Mouse (Mus musculus): ENCODE results near the gene Cacng6. TPM values are rescaled to one million over a fixed set of nuclear protein-coding genes. Genes with fewer than 3 reads are reported as not detected.
A peak's percentile ranks its signal among the peaks of the same experiment; 100 is the strongest.

Gene Cacng6
- polyA plus RNA-seq, 1 experiment from 2014 or later, result 0.33 TPM

DNA sequence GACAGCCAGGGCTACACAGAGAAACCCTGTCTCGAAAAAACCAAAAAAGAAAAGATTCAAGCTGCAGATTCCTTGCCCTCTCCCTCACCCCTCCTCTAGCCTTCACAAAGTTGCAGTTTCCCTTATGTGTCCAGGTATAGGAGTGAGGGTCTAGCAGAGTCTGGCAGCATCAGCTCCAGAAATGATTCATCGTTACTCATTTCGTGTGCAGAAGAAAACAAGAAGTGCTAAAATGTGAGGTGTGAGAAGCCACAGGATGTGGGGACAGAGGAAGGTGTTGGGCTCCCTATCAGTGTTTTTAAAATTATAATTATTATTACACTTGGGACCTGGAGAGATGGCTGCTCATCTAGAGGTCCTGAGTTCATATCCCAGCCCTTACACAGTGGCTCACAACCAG is 20.7 kb downstream of the Cacng6 start:
- Histone ChIP-seq H3K27me3 (replicated peaks; ENCODE audit: control insufficient read depth, insufficient read depth, low read length) (no peaks in the 10 kb centered on the region), H3K9me3 (ENCODE audit: control insufficient read depth) (no peaks in the 10 kb centered on the region), H3K27ac (ENCODE audit: low read depth, low read length) (no peak overlapping the region), H3K4me2 (replicated peaks; ENCODE audit: low read depth) (no peak overlapping the region), H3K4me1 (replicated peaks; ENCODE audit: control insufficient read depth, insufficient read depth, low read length) (no peaks in the 10 kb centered on the region), H3K36me3 (ENCODE audit: control insufficient read depth, insufficient read depth) (no peaks in the 10 kb centered on the region), H3K9ac (ENCODE audit: low read depth, low read length) (no peak overlapping the region), H3K4me3 (ENCODE audit: low read depth, low read length) (no peak overlapping the region)
- no peak for TF ChIP-seq CTCF (IDR thresholded peaks at IDR 0.05; ENCODE audit: low read depth)
- ATAC-seq, result no peak
- 71% methylated on average over 3 of the region's 3 CpGs for WGBS

DNA sequence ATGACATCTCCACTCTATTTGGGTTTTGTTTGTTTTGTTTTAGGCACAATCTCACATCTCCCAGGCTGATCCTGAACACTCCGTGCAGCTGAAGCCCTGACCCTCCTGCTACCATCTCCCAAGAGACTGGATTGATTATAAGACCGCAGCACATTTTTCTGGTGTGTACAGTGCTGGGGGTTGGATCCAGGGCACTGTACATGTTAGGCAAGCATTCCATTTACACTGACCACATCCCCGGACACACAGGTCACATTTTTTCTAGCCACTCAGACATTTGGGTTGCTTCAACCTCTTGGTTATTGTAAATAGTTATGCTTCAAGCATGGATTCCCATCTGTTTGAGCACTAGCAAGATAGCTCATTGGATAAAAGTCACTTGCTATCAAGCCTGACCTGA is 22.6 kb downstream of the Cacng6 start:
- no peak overlapping the region for H3K9ac ChIP-seq (ENCODE audit: low read depth, low read length)
- H3K9me3 ChIP-seq (ENCODE audit: control insufficient read depth), result no peaks in the 10 kb centered on the region
- H3K4me3 ChIP-seq (ENCODE audit: low read depth, low read length), result no peak overlapping the region
- H3K36me3 ChIP-seq (ENCODE audit: control insufficient read depth, insufficient read depth), result no peaks in the 10 kb centered on the region
- H3K27ac ChIP-seq (ENCODE audit: low read depth, low read length), result no peak overlapping the region
- no peak for TF ChIP-seq CTCF (IDR thresholded peaks at IDR 0.05; ENCODE audit: low read depth)
- no peak overlapping the region for H3K4me2 ChIP-seq (replicated peaks; ENCODE audit: low read depth)
- 59% methylated on average over 3 of the region's 3 CpGs for WGBS
- no peaks in the 10 kb centered on the region for H3K4me1 ChIP-seq (replicated peaks; ENCODE audit: control insufficient read depth, insufficient read depth, low read length)
- H3K27me3 ChIP-seq (replicated peaks; ENCODE audit: control insufficient read depth, insufficient read depth, low read length), result no peaks in the 10 kb centered on the region
- no peak for ATAC-seq

- H3K4me2 ChIP-seq (replicated peaks; ENCODE audit: low read depth), result no peak overlapping the region
- ATAC-seq, result no peak
- no peak overlapping the region for H3K27ac ChIP-seq (ENCODE audit: low read depth, low read length)
- no peak for TF ChIP-seq CTCF (IDR thresholded peaks at IDR 0.05; ENCODE audit: low read depth)
- no peaks in the 10 kb centered on the region for H3K36me3 ChIP-seq (ENCODE audit: control insufficient read depth, insufficient read depth)
- no peaks in the 10 kb centered on the region for H3K4me1 ChIP-seq (replicated peaks; ENCODE audit: control insufficient read depth, insufficient read depth, low read length)
- no peak overlapping the region for H3K9ac ChIP-seq (ENCODE audit: low read depth, low read length)
- no peaks in the 10 kb centered on the region for H3K9me3 ChIP-seq (ENCODE audit: control insufficient read depth)
- WGBS, result 76% methylated on average over 4 of the region's 4 CpGs
- no peaks in the 10 kb centered on the region for H3K27me3 ChIP-seq (replicated peaks; ENCODE audit: control insufficient read depth, insufficient read depth, low read length)
- H3K4me3 ChIP-seq (ENCODE audit: low read depth, low read length), result no peak overlapping the region
Observed at GRCm38 (mm10) chr7:3447026-3447425, 23.0 kb downstream of the Cacng6 start.

GRCm38 (mm10) chr7:3448737-3449454 is 24.9 kb downstream of the Cacng6 start:
- Histone ChIP-seq H3K4me2 (replicated peaks; ENCODE audit: low read depth) (no peak overlapping the region), H3K27ac (ENCODE audit: low read depth, low read length) (no peak overlapping the region), H3K4me3 (ENCODE audit: low read depth, low read length) (no peak overlapping the region), H3K36me3 (ENCODE audit: control insufficient read depth, insufficient read depth) (no peaks in the 10 kb centered on the region), H3K9me3 (ENCODE audit: control insufficient read depth) (no peaks in the 10 kb centered on the region), H3K9ac (ENCODE audit: low read depth, low read length) (no peak overlapping the region), H3K4me1 (replicated peaks; ENCODE audit: control insufficient read depth, insufficient read depth, low read length) (no peaks in the 10 kb centered on the region), H3K27me3 (replicated peaks; ENCODE audit: control insufficient read depth, insufficient read depth, low read length) (no peaks in the 10 kb centered on the region)
- no peak for ATAC-seq
- 25% methylated on average over 15 of the region's 15 CpGs for WGBS
- peak; percentile 82 for TF ChIP-seq CTCF (IDR thresholded peaks at IDR 0.05; ENCODE audit: low read depth)

DNA sequence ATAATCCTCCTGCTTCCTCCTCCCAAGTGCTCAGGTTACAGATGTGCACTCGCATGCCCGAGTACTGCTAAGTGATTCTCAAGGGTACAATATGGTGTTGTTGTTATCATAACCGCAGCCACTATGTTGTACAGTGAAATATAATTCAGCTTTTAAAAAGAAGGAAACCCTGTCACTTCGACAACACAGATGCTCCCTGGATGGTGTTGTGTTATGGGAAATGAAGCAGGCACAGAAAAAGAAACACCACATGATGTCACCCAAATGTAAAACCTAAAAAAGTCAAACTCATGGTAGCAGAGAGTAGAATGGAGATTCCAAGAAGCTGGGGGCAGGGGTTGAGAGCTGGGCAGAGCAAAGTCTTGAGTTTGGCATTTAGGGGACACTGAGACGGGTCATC is 26.7 kb downstream of the Cacng6 start:
- WGBS, result 63% methylated on average over 5 of the region's 5 CpGs
- no peaks in the 10 kb centered on the region for H3K4me1 ChIP-seq (replicated peaks; ENCODE audit: control insufficient read depth, insufficient read depth, low read length)

GRCm38 (mm10) chr7:3451161-3451560 is 27.2 kb downstream of the Cacng6 start:
- Histone ChIP-seq H3K9me3 (ENCODE audit: control insufficient read depth) (no peaks in the 10 kb centered on the region), H3K4me3 (ENCODE audit: low read depth, low read length) (no peak overlapping the region), H3K9ac (ENCODE audit: low read depth, low read length) (no peak overlapping the region), H3K4me2 (replicated peaks; ENCODE audit: low read depth) (no peak overlapping the region), H3K4me1 (replicated peaks; ENCODE audit: control insufficient read depth, insufficient read depth, low read length) (no peaks in the 10 kb centered on the region), H3K27ac (ENCODE audit: low read depth, low read length) (no peak overlapping the region), H3K36me3 (ENCODE audit: control insufficient read depth, insufficient read depth) (no peaks in the 10 kb centered on the region), H3K27me3 (replicated peaks; ENCODE audit: control insufficient read depth, insufficient read depth, low read length) (no peaks in the 10 kb centered on the region)
- no peak for ATAC-seq
- WGBS, result 20% methylated on average over 6 of the region's 6 CpGs
- TF ChIP-seq CTCF (IDR thresholded peaks at IDR 0.05; ENCODE audit: low read depth), result no peak

More for the DNA sequence above, 26.7 kb downstream of the Cacng6 start:
- no peak overlapping the region for H3K4me2 ChIP-seq (replicated peaks; ENCODE audit: low read depth)
- H3K9ac ChIP-seq (ENCODE audit: low read depth, low read length), result no peak overlapping the region
- H3K27ac ChIP-seq (ENCODE audit: low read depth, low read length), result no peak overlapping the region
- H3K27me3 ChIP-seq (replicated peaks; ENCODE audit: control insufficient read depth, insufficient read depth, low read length), result no peaks in the 10 kb centered on the region
- TF ChIP-seq CTCF (IDR thresholded peaks at IDR 0.05; ENCODE audit: low read depth), result no peak
- H3K36me3 ChIP-seq (ENCODE audit: control insufficient read depth, insufficient read depth), result no peaks in the 10 kb centered on the region
- H3K4me3 ChIP-seq (ENCODE audit: low read depth, low read length), result no peak overlapping the region
- ATAC-seq, result no peak
- H3K9me3 ChIP-seq (ENCODE audit: control insufficient read depth), result no peaks in the 10 kb centered on the region

All from intestine, postnatal 0 days (tissue).